Mouse (Mus musculus): Measurements from ENCODE around the gene Smg6. TPM values are rescaled to one million over a fixed set of nuclear protein-coding genes. Genes with fewer than 3 reads are reported as not detected.
A peak's percentile ranks its signal among the peaks of the same experiment; 100 is the strongest.

The Smg6 gene
- polyA plus RNA-seq, 1 experiment from 2014 or later = 20.7 TPM

- Histone ChIP-seq H3K9ac (ENCODE audit: low read depth, low read length) (no peak overlapping the region), H3K9me3 (ENCODE audit: control insufficient read depth, low read length) (no peaks in the 10 kb centered on the region), H3K4me1 (replicated peaks; ENCODE audit: control insufficient read depth, insufficient read depth, low read length) (peaks cover 3% of the 10 kb centered on the region; the same call in 1 of the 2 replicates), H3K27ac (ENCODE audit: low read depth, low read length) (no peak overlapping the region), H3K27me3 (ENCODE audit: control insufficient read depth, insufficient read depth, low read length) (no peaks in the 10 kb centered on the region), H3K36me3 (ENCODE audit: control insufficient read depth, insufficient read depth, low read length) (no peaks in the 10 kb centered on the region), H3K4me3 (ENCODE audit: low read depth, low read length) (no peak overlapping the region), H3K4me2 (replicated peaks; ENCODE audit: low read depth, low read length) (no peak overlapping the region)
- ATAC-seq (ENCODE audit: low FRiP score) (no peak), DNase-seq (ENCODE audit: low spot score) (no peak)
- WGBS = 92% methylated on average over 5 of the region's 5 CpGs
Measured at GRCm38 (mm10) chr11:75184573-75184972, 258.9 kb downstream of the Smg6 start.

GRCm38 (mm10) chr11:75184986-75185385 is 259.4 kb downstream of the Smg6 start:
- ATAC-seq (ENCODE audit: low FRiP score) = no peak
- H3K27ac ChIP-seq (ENCODE audit: low read depth, low read length) = no peak overlapping the region
- H3K9me3 ChIP-seq (ENCODE audit: control insufficient read depth, low read length) = no peaks in the 10 kb centered on the region
- H3K9ac ChIP-seq (ENCODE audit: low read depth, low read length) = no peak overlapping the region
- no peaks in the 10 kb centered on the region for H3K27me3 ChIP-seq (ENCODE audit: control insufficient read depth, insufficient read depth, low read length)
- no peak overlapping the region for H3K4me3 ChIP-seq (ENCODE audit: low read depth, low read length)
- DNase-seq (ENCODE audit: low spot score) = no peak
- H3K4me1 ChIP-seq (replicated peaks; ENCODE audit: control insufficient read depth, insufficient read depth, low read length) = peaks cover 3% of the 10 kb centered on the region; the same call in 1 of the 2 replicates
- no peak overlapping the region for H3K4me2 ChIP-seq (replicated peaks; ENCODE audit: low read depth, low read length)
- WGBS = 74% methylated on average over 1 of the region's 2 CpGs
- no peaks in the 10 kb centered on the region for H3K36me3 ChIP-seq (ENCODE audit: control insufficient read depth, insufficient read depth, low read length)

- Histone ChIP-seq H3K4me2 (replicated peaks; ENCODE audit: low read depth, low read length) (peak overlapping the region; percentile 66), H3K9ac (ENCODE audit: low read depth, low read length) (peak overlapping the region; percentile 40), H3K9me3 (ENCODE audit: control insufficient read depth, low read length) (no peaks in the 10 kb centered on the region), H3K4me3 (ENCODE audit: low read depth, low read length) (peak overlapping the region; percentile 70), H3K4me1 (replicated peaks; ENCODE audit: control insufficient read depth, insufficient read depth, low read length) (peaks cover 10% of the 10 kb centered on the region), H3K36me3 (ENCODE audit: control insufficient read depth, insufficient read depth, low read length) (no peaks in the 10 kb centered on the region), H3K27me3 (ENCODE audit: control insufficient read depth, insufficient read depth, low read length) (peaks cover 36% of the 10 kb centered on the region), H3K27ac (ENCODE audit: low read depth, low read length) (no peak overlapping the region)
- WGBS = under 1% methylated on average over 22 of the region's 22 CpGs
- ATAC-seq (ENCODE audit: low FRiP score) = no peak; the same call in 1 of the 2 replicates
- no peak for DNase-seq (ENCODE audit: low spot score)
Measured at GRCm38 (mm10) chr11:75189713-75190370, 264.2 kb downstream of the Smg6 start.

GRCm38 (mm10) chr11:75190371-75190724 is 264.7 kb downstream of the Smg6 start:
- WGBS = under 1% methylated on average over 24 of the region's 24 CpGs
- Histone ChIP-seq H3K4me1 (replicated peaks; ENCODE audit: control insufficient read depth, insufficient read depth, low read length) (peaks cover 10% of the 10 kb centered on the region), H3K4me3 (ENCODE audit: low read depth, low read length) (peak overlapping the region; percentile 70), H3K9ac (ENCODE audit: low read depth, low read length) (peak overlapping the region; percentile 40), H3K9me3 (ENCODE audit: control insufficient read depth, low read length) (no peaks in the 10 kb centered on the region), H3K36me3 (ENCODE audit: control insufficient read depth, insufficient read depth, low read length) (no peaks in the 10 kb centered on the region), H3K27ac (ENCODE audit: low read depth, low read length) (no peak overlapping the region), H3K4me2 (replicated peaks; ENCODE audit: low read depth, low read length) (peak overlapping the region; percentile 66), H3K27me3 (ENCODE audit: control insufficient read depth, insufficient read depth, low read length) (peaks cover 41% of the 10 kb centered on the region)
- ATAC-seq (ENCODE audit: low FRiP score) = peak; percentile 76
- peak; percentile 90 for DNase-seq (ENCODE audit: low spot score)

- no peak for DNase-seq (ENCODE audit: low spot score)
- Histone ChIP-seq H3K4me2 (replicated peaks; ENCODE audit: low read depth, low read length) (peak within 1 kb of the TSS; percentile 66), H3K36me3 (ENCODE audit: control insufficient read depth, insufficient read depth, low read length) (no peaks in the 10 kb centered on the region), H3K4me3 (ENCODE audit: low read depth, low read length) (peak within 1 kb of the TSS; percentile 70), H3K9ac (ENCODE audit: low read depth, low read length) (peak within 1 kb of the TSS; percentile 40), H3K27me3 (ENCODE audit: control insufficient read depth, insufficient read depth, low read length) (peaks cover 47% of the 10 kb centered on the region), H3K4me1 (replicated peaks; ENCODE audit: control insufficient read depth, insufficient read depth, low read length) (peaks cover 10% of the 10 kb centered on the region), H3K27ac (ENCODE audit: low read depth, low read length) (no peak within 1 kb of the TSS), H3K9me3 (ENCODE audit: control insufficient read depth, low read length) (no peaks in the 10 kb centered on the region)
- ATAC-seq (ENCODE audit: low FRiP score) = no peak
- WGBS = 52% methylated on average over 5 of the region's 5 CpGs
Measured at GRCm38 (mm10) chr11:75190905-75191441, 265.4 kb downstream of the Smg6 start, which contains the start of gene Dph1. Dph1 (minus strand) TSS chr11:75191241.

GRCm38 (mm10) chr11:75191841-75192240 is 266.2 kb downstream of the Smg6 start:
- no peak overlapping the region for H3K4me2 ChIP-seq (replicated peaks; ENCODE audit: low read depth, low read length)
- no peak overlapping the region for H3K27ac ChIP-seq (ENCODE audit: low read depth, low read length)
- H3K4me1 ChIP-seq (replicated peaks; ENCODE audit: control insufficient read depth, insufficient read depth, low read length) = peaks cover 10% of the 10 kb centered on the region
- H3K27me3 ChIP-seq (ENCODE audit: control insufficient read depth, insufficient read depth, low read length) = peaks cover 56% of the 10 kb centered on the region
- no peak overlapping the region for H3K9ac ChIP-seq (ENCODE audit: low read depth, low read length)
- 67% methylated on average over 6 of the region's 6 CpGs for WGBS
- ATAC-seq (ENCODE audit: low FRiP score) (no peak), DNase-seq (ENCODE audit: low spot score) (no peak)
- H3K4me3 ChIP-seq (ENCODE audit: low read depth, low read length) = no peak overlapping the region
- H3K36me3 ChIP-seq (ENCODE audit: control insufficient read depth, insufficient read depth, low read length) = no peaks in the 10 kb centered on the region
- H3K9me3 ChIP-seq (ENCODE audit: control insufficient read depth, low read length) = no peaks in the 10 kb centered on the region

- H3K4me3 ChIP-seq (ENCODE audit: low read depth, low read length) = peak overlapping the region; percentile 41
- no peaks in the 10 kb centered on the region for H3K36me3 ChIP-seq (ENCODE audit: control insufficient read depth, insufficient read depth, low read length)
- ATAC-seq (ENCODE audit: low FRiP score) (peak; percentile 38; the same call in 1 of the 2 replicates), DNase-seq (ENCODE audit: low spot score) (peak; percentile 80)
- H3K4me2 ChIP-seq (replicated peaks; ENCODE audit: low read depth, low read length) = peak overlapping the region; percentile 73; the same call in 1 of the 2 replicates
- 23% methylated on average over 13 of the region's 13 CpGs for WGBS
- peaks cover 10% of the 10 kb centered on the region for H3K4me1 ChIP-seq (replicated peaks; ENCODE audit: control insufficient read depth, insufficient read depth, low read length)
- H3K9me3 ChIP-seq (ENCODE audit: control insufficient read depth, low read length) = no peaks in the 10 kb centered on the region
- peaks cover 58% of the 10 kb centered on the region for H3K27me3 ChIP-seq (ENCODE audit: control insufficient read depth, insufficient read depth, low read length)
- no peak overlapping the region for H3K27ac ChIP-seq (ENCODE audit: low read depth, low read length)
- no peak overlapping the region for H3K9ac ChIP-seq (ENCODE audit: low read depth, low read length)
Measured at GRCm38 (mm10) chr11:75192336-75193214, 267.0 kb downstream of the Smg6 start.

GRCm38 (mm10) chr11:75193256-75194071 is 267.8 kb downstream of the Smg6 start, which contains the start of gene Rtn4rl1:
Rtn4rl1 (plus strand) TSS chr11:75193783.
- H3K27ac ChIP-seq (ENCODE audit: low read depth, low read length) = no peak within 1 kb of the TSS
- H3K4me1 ChIP-seq (replicated peaks; ENCODE audit: control insufficient read depth, insufficient read depth, low read length) = peaks cover 10% of the 10 kb centered on the region

More at GRCm38 (mm10) chr11:75193256-75194071, 267.8 kb downstream of the Smg6 start, which contains the start of gene Rtn4rl1:
- H3K4me2 ChIP-seq (replicated peaks; ENCODE audit: low read depth, low read length) = peak within 1 kb of the TSS; percentile 73
- H3K9ac ChIP-seq (ENCODE audit: low read depth, low read length) = peak within 1 kb of the TSS; percentile 51
- 0 out of 2 replicates have a peak, but pooled peaks have one; percentile 31 for ATAC-seq (ENCODE audit: low FRiP score)
- no peaks in the 10 kb centered on the region for H3K36me3 ChIP-seq (ENCODE audit: control insufficient read depth, insufficient read depth, low read length)
- under 1% methylated on average over 73 of the region's 84 CpGs for WGBS
- DNase-seq (ENCODE audit: low spot score) = peak; percentile 43
- no peaks in the 10 kb centered on the region for H3K9me3 ChIP-seq (ENCODE audit: control insufficient read depth, low read length)
- peak within 1 kb of the TSS; percentile 41 for H3K4me3 ChIP-seq (ENCODE audit: low read depth, low read length)
- H3K27me3 ChIP-seq (ENCODE audit: control insufficient read depth, insufficient read depth, low read length) = peaks cover 58% of the 10 kb centered on the region

Data from hindbrain, embryonic 11.5 days (tissue).